Mouse (Mus musculus) thymus, adult 2 months (tissue): ENCODE results near the gene Tmf1. TPM values are rescaled to one million over a fixed set of nuclear protein-coding genes. Genes with fewer than 3 reads are reported as not detected.

Experiments
- DNase-seq: peaks from one replicate; pipeline ENCODE4 v3.0.0; 2021
- H3K27ac ChIP-seq: fragments of 200-500 bp; 2 replicates; pipeline ENCODE4 v1.5.1; 2012; ENCODE audit warnings: low read length, control low read depth; ENCODE audit not compliant: control insufficient read depth, insufficient read depth
- H3K27me3 ChIP-seq: fragments of 200-500 bp; 2 replicates; pipeline ENCODE4 v1.6.1; 2012; ENCODE audit warnings: mild to moderate bottlenecking, low read length, moderate library complexity, mixed read lengths; ENCODE audit not compliant: control insufficient read depth, insufficient read depth
- H3K36me3 ChIP-seq: fragments of 200-500 bp; 2 replicates; pipeline ENCODE4 v1.6.1; 2012; ENCODE audit warnings: mild to moderate bottlenecking, low read length, moderate library complexity; ENCODE audit not compliant: control insufficient read depth, insufficient read depth
- H3K4me1 ChIP-seq: fragments of 200-500 bp; replicated peaks from 2 replicates; pipeline ENCODE4 v1.6.1; 2012; ENCODE audit warnings: low read length; ENCODE audit not compliant: control insufficient read depth, insufficient read depth
- H3K4me3 ChIP-seq: fragments of 200-500 bp; 2 replicates; pipeline ENCODE4 v1.5.1; 2012; ENCODE audit warnings: mild to moderate bottlenecking, low read length, control low read depth, moderate library complexity; ENCODE audit not compliant: control insufficient read depth, insufficient read depth
- CTCF ChIP-seq: fragments of 200-500 bp; IDR thresholded peaks from 2 replicates; pipeline ENCODE4 v1.5.1; 2012; ENCODE audit warnings: mild to moderate bottlenecking, control low read depth, low read length, moderate library complexity, borderline replicate concordance; ENCODE audit not compliant: control insufficient read depth, poor library complexity, insufficient read depth; ENCODE audit errors: extremely low read depth
- POLR2A ChIP-seq: fragments of 200-500 bp; IDR thresholded peaks from 2 replicates; pipeline ENCODE4 v1.6.1; 2012; ENCODE audit warnings: mild to moderate bottlenecking, low read length, control low read depth, moderate library complexity; ENCODE audit not compliant: control insufficient read depth, poor library complexity, insufficient read depth; ENCODE audit errors: extremely low read depth
- WGBS: fragments of 180-500 bp; shearing (Covaris S2); methylation state at CpG from one replicate; pipeline ENCODE4 v1.1.7; 2018; 5-methylcytosine and 5-hydroxymethylcytosine counted together
- polyA plus RNA-seq: library from polyadenylated mRNA; depleted of rRNA; stranded (reverse); fragments of >200 nt; gene quantifications from 2 replicates; pipeline ENCODE4 v1.2.3, GENCODE M21; 2012; rRNA removed

Tmf1 gene
- polyA plus RNA-seq, result 3.9 and 4.7 TPM in 2 replicates

DNA sequence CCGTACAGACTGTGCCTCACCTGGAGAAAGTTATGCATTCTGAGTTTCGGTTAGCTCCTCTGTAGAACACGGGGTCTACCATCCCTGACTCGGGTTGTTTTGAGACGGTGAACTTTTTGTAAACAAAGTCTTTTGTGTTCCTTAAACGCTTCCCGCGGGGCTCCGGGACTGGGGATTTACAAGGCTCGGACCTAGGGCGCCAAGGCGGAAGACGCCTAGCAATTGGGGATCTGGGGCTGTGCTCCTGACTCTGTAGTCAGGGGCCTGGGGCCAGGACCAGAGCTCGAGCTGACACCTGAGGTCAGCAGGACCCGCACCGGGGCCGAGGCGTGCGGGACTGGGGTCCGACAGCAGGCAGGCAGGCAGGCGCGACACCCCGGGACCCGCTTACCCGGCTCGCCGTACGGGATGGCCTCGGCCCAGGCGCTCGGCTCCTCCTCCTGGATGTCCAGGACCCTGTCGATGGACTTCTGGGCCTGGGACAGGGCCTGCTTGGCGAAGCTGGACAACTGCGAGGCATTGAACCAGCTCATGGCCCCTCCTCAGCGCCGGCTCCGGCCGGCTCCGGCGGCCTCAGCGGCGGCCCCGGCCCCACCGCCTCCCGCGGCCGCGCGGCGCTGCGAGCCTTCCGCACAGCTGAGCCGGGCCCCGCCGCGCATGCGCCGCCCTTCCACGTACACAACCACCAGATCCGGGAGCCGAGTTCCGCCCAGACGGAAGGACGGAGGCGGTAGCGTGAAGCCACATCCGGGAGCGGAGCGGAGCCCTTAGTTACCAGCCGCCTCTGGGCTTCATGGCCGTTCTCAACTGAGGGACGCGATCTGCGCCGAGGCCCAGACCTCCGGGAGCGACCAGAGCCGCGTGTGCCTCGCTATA, at the start of gene Tmf1:
TSS of gene Tmf1 (minus strand) at position 632 of the 876 bp plus-strand sequence.
- WGBS, result under 1% methylated on average over 79 of the region's 80 CpGs
- Histone ChIP-seq H3K27ac (peak within 1 kb of the TSS; percentile 25; the same call in 1 of the 2 replicates), H3K4me1 (peaks cover 6% of the 10 kb centered on the region), H3K4me3 (peak within 1 kb of the TSS; percentile 95), H3K36me3 (peaks cover 10% of the 10 kb centered on the region; the same call in 1 of the 2 replicates), H3K27me3 (no peaks in the 10 kb centered on the region)
- peak; percentile 95 for DNase-seq
- TF ChIP-seq POLR2A (peak; percentile 95), CTCF (no peak)

DNA sequence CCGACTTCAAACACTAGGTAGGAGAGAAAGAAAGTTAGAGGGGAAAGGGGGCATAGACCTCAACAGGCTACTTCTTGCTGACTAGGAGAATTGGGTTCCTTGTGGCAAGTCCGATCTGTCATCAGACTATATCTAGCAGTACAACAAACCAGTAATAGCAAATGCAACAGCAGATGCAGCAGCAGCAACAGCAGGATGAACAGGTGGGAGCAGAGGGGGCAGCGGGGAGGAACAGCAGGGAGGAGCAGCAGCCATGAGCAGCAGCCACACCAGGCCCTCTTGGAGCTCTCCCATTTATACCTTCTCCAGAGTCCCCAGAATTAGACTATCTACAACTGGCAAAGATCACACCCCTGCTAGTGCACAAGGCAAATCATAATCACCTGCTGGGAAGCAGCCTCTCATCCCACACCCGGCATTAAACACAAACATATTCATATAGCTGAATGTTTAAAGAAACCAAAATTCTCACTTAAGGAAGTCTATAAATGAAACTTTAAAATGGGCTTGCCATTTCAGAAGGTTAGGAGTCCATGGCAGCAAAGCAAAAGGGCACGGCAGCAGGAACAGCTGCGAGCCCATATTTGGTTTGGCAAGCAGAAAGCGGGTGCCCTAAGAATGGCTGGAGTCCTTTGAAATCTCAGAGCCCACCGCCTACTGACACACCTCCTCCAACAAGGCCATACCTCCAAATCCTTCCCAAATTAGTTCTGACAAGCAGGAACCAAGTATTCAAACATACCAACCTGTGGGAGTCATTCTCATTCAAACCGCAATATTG, 48.3 kb upstream of the Tmf1 start:
- TF ChIP-seq POLR2A (no peak), CTCF (no peak)
- Histone ChIP-seq H3K4me3 (no peak overlapping the region), H3K4me1 (peaks cover 33% of the 10 kb centered on the region), H3K36me3 (peaks cover 24% of the 10 kb centered on the region), H3K27me3 (no peaks in the 10 kb centered on the region), H3K27ac (no peak overlapping the region)
- WGBS, result 98% methylated on average over 9 of the region's 9 CpGs
- DNase-seq, result no peak

- H3K4me3 ChIP-seq, result no peak overlapping the region
- H3K27ac ChIP-seq, result no peak overlapping the region
Measured at GRCm38 (mm10) chr6:97226083-97226491, 47.2 kb upstream of the Tmf1 start.

GRCm38 (mm10) chr6:97224505-97224904, 45.6 kb upstream of the Tmf1 start:
- no peak overlapping the region; the same call in 1 of the 2 replicates for H3K27ac ChIP-seq
- H3K4me1 ChIP-seq, result peaks cover 48% of the 10 kb centered on the region
- no peaks in the 10 kb centered on the region for H3K27me3 ChIP-seq
- WGBS, result 89% methylated on average over 8 of the region's 8 CpGs
- TF ChIP-seq CTCF (no peak), POLR2A (no peak)
- no peak overlapping the region for H3K4me3 ChIP-seq
- no peak for DNase-seq
- H3K36me3 ChIP-seq, result peaks cover under 1% of the 10 kb centered on the region; the same call in 1 of the 2 replicates

More at GRCm38 (mm10) chr6:97226083-97226491, 47.2 kb upstream of the Tmf1 start:
- WGBS, result 88% methylated on average over 1 of the region's 1 CpGs
- no peak for TF ChIP-seq POLR2A
- Histone ChIP-seq H3K4me1 (peaks cover 45% of the 10 kb centered on the region), H3K36me3 (peaks cover 13% of the 10 kb centered on the region), H3K27me3 (no peaks in the 10 kb centered on the region)
- DNase-seq, result no peak

- WGBS, result 49% methylated on average over 4 of the region's 4 CpGs
- Histone ChIP-seq H3K27me3 (no peaks in the 10 kb centered on the region), H3K4me1 (peaks cover 41% of the 10 kb centered on the region), H3K27ac (no peak overlapping the region), H3K36me3 (0 out of 2 replicates have a peak, but pooled peaks cover 3% of the 10 kb centered on the region), H3K4me3 (no peak overlapping the region)
- no peak for DNase-seq
- no peak for TF ChIP-seq POLR2A
- TF ChIP-seq CTCF, result no peak
Measured at GRCm38 (mm10) chr6:97223566-97223965, 44.6 kb upstream of the Tmf1 start.

DNA sequence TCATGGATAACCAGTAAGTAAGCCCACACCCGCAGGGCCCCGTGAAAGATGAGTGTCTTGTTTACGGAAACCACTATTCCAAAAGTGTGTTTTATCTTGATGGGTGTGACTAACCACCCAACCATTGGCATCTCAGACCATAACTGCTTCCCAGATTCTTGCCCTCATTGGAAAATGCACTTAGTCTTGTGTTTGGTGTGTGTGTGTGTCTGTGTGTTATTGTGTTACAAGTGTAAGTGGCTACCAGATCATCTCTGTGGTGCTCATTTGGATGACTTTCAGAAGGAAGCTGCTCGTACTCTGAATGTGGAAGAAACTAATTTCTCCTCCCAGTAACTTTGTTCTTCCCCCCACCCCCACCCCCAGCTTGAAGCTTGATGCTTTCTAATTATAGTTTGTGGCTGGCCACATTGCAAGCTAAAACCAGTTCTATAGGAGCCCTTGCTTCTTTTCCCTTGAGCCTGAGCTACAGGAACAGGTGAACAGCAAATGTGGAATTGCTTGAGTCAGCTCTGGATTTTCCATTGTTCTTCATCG, 44.1 kb upstream of the Tmf1 start:
- Histone ChIP-seq H3K4me3 (no peak overlapping the region), H3K27ac (no peak overlapping the region), H3K4me1 (peaks cover 41% of the 10 kb centered on the region), H3K27me3 (no peaks in the 10 kb centered on the region), H3K36me3 (0 out of 2 replicates have a peak, but pooled peaks cover 3% of the 10 kb centered on the region)
- WGBS, result 5% methylated on average over 5 of the region's 5 CpGs
- no peak for DNase-seq
- TF ChIP-seq POLR2A, result no peak
- no peak for TF ChIP-seq CTCF
